Mouse (Mus musculus) macrophage (primary cell): Measurements from ENCODE around the gene H2afj. TPM values are rescaled to one million over a fixed set of nuclear protein-coding genes. Genes with fewer than 3 reads are reported as not detected.

Experiments used
- H3K27ac ChIP-seq: fragments of 350-480 bp; formaldehyde crosslinking; 2 replicates; pipeline ENCODE4 v1.9.0; 2021
- H3K36me3 ChIP-seq: fragments of 350-480 bp; formaldehyde crosslinking; 2 replicates; pipeline ENCODE4 v1.9.0; 2021; ENCODE audit errors: inconsistent target
- H3K4me3 ChIP-seq: fragments of 350-480 bp; formaldehyde crosslinking; 2 replicates; pipeline ENCODE4 v1.9.0; 2021; ENCODE audit errors: inconsistent target
- H3K79me2 ChIP-seq: fragments of 350-480 bp; formaldehyde crosslinking; 2 replicates; pipeline ENCODE4 v1.9.0; 2021; ENCODE audit errors: inconsistent target
- WGBS: methylation state at CpG from one replicate; pipeline ENCODE4 v1.1.7; 2026; ENCODE audit warnings: inconsistent platforms; ENCODE audit not compliant: missing documents; 5-methylcytosine and 5-hydroxymethylcytosine counted together
- polyA plus RNA-seq: library from polyadenylated mRNA; stranded (reverse); fragments of 250-400 nt; gene quantifications from 3 replicates; pipeline ENCODE4 v1.2.4, GENCODE M21; 2018; ENCODE audit warnings: inconsistent platforms

Gene H2afj
- polyA plus RNA-seq, 1 experiment from 2014 or later, result 13.7 TPM

DNA sequence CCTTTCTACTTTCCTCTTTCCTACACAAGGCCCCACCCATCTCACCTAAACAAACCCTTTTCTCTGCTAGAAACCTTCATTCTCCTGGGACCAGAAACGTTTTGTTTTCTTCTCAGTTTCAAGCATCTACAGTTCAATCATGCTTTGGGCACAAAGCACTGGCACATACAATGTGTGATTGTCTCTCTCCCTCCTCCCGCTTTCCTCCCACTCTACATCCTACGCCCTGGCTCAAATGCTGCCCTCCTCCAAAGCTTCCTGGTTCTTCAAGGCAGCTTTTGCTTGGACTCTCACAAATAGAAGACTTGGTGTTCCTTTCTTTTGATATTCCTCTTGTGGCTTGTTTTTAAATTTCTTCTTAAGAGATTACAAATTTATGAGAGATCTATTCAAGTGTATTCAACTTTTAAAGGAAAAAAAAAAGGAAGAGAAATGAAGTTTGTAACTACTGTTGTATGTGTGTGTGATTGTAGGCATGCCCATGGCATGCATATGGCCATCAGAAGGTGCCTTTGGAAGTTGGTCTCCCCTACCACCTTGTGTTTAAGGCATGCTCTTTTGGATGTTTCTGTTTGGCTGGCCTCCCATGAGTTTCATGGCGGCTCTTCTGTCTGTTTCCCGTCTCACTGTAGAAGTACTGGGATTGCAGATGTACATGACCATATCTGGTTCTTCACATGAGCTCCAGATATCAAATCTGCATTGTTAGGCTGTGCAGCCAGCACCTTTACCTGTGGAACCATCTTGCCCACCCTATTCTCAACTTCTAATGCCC, 37.8 kb downstream of the H2afj start:
- WGBS, result 91% methylated on average over 5 of the region's 5 CpGs
- Histone ChIP-seq H3K4me3 (no peak overlapping the region), H3K27ac (no peak overlapping the region), H3K79me2 (no peaks in the 10 kb centered on the region), H3K36me3 (peaks cover 2% of the 10 kb centered on the region; the same call in 1 of the 2 replicates)

DNA sequence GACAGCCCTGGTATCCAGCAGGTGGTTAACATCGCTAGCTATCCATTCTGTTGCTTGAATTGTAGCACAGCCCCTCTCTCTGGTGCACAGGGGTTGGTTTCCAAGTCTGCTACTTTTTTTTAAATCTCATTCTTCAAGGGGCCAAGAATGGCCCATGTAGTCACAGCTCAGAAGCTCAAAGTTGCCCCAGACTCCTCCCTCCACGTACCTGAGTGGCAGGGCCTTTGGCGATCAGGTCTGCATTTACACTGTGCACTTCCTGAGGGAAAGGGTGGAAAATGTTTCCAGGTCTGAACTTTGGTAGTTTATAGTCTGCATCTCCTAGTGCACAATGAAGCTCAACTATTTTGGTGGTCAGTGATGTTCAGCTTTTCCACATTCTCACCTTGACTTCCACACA, 39.2 kb downstream of the H2afj start:
- Histone ChIP-seq H3K36me3 (no peaks in the 10 kb centered on the region), H3K79me2 (no peaks in the 10 kb centered on the region), H3K27ac (no peak overlapping the region), H3K4me3 (no peak overlapping the region)
- WGBS, result 95% methylated on average over 3 of the region's 3 CpGs

DNA sequence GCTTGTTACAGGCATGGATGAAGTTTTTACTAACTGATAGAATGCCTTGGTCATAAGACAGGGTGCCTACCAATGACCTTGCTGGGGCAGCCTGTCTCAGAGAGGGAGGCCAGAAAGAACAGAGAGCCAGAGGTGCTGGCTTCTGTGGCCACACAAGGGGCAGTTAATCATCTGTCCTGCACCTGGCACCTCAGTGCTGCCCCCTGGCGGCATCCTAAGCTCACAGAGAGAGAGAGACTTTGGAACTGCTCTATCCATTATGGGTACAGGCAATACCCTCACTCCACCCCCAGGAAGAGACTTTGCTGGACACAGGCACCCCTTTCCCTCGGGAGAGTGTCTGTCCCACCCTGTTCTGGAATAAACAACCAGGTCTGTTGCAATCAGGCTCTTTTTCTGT, 39.7 kb downstream of the H2afj start:
- WGBS, result 31% methylated on average over 2 of the region's 2 CpGs
- Histone ChIP-seq H3K4me3 (no peak overlapping the region), H3K36me3 (no peaks in the 10 kb centered on the region), H3K79me2 (no peaks in the 10 kb centered on the region), H3K27ac (no peak overlapping the region)

DNA sequence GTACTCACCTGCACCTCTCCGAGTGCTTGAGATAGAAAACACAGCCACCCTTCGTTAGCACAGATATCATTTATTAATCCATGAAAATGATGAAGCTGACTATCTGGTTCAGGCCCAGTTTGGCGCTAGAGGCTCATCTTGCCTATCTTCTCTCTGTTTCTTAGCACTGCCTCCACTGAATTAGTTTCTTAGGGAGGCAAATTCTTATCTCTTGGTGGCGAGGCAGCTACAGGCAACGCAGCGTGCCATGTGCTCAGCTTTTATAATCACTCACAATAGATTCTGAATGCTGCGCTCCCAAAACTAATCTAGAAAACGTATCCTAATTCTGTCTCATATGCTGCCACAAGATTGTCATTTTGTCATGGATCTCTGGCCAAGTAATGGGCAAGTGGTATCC, 40.4 kb downstream of the H2afj start:
- H3K4me3 ChIP-seq, result no peak overlapping the region
- H3K79me2 ChIP-seq, result no peaks in the 10 kb centered on the region
- 95% methylated on average over 8 of the region's 8 CpGs for WGBS
- H3K27ac ChIP-seq, result no peak overlapping the region
- no peaks in the 10 kb centered on the region for H3K36me3 ChIP-seq

DNA sequence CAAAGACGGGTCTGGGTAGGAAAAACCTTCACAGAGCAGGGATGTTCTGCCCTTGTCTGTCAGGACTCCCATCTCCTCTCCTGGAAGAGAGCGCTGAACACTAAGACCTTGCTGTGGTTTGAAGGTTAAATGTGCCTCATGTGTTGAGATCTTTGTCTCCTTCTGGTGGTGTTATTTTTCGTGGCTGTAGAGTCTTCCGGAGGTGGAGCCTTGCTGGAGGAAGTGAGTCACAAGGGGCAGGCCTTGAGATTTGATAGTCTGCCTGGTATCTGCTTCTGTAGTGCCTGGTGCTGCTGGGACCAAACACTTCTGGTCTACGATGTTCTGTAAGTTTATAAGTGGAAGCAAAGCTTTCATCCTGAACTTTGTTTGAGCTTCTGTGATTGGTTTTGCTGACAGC, 40.9 kb downstream of the H2afj start:
- Histone ChIP-seq H3K27ac (no peak overlapping the region), H3K36me3 (no peaks in the 10 kb centered on the region), H3K79me2 (no peaks in the 10 kb centered on the region), H3K4me3 (no peak overlapping the region)
- 90% methylated on average over 5 of the region's 5 CpGs for WGBS

DNA sequence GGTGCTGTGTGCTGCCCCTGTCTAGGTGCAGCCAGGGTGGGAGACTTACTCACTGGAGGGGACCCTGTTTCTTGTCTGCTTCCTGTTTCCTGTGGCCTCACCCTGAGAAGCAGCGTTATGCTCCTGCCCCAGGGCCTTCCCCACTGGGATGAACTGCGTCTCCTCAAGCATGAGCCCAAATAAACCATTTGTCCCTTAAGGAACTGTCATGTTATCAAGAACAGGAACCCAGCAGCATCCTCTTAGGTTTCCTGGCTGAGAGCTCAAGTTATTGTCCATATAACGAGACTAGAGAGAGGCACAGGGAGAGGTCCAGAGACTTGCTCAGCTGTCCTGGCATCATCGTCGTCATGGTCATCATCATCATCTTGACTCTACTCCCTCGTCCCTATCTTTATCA, 42.2 kb downstream of the H2afj start:
- Histone ChIP-seq H3K36me3 (no peaks in the 10 kb centered on the region), H3K4me3 (no peak overlapping the region), H3K27ac (no peak overlapping the region)

DNA sequence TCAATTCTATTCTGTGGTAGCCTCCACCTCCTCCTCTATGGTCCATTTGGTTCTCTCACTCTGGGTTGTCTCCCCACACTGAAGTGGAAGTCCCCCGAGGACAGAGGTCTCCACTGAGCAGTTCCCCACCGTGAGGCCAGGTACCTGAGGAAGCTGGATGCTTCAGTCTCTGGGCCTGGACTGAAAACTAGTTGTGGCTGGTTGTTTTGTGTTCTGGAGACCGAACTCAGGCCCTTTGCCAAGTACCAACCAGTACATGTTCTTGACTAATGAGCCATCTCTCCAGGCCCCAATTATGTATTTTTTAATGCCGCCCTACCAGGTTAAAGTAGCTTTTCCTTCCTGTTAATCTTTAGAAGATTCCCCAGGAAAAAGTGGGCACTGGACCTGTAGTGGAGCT, 44.3 kb downstream of the H2afj start:
- H3K4me3 ChIP-seq, result no peak overlapping the region
- no peaks in the 10 kb centered on the region for H3K79me2 ChIP-seq
- H3K36me3 ChIP-seq, result no peaks in the 10 kb centered on the region
- WGBS, result 82% methylated on average over 4 of the region's 4 CpGs
- H3K27ac ChIP-seq, result no peak overlapping the region

More for the DNA sequence above, 42.2 kb downstream of the H2afj start:
- no peaks in the 10 kb centered on the region for H3K79me2 ChIP-seq
- WGBS, result 70% methylated on average over 4 of the region's 6 CpGs

DNA sequence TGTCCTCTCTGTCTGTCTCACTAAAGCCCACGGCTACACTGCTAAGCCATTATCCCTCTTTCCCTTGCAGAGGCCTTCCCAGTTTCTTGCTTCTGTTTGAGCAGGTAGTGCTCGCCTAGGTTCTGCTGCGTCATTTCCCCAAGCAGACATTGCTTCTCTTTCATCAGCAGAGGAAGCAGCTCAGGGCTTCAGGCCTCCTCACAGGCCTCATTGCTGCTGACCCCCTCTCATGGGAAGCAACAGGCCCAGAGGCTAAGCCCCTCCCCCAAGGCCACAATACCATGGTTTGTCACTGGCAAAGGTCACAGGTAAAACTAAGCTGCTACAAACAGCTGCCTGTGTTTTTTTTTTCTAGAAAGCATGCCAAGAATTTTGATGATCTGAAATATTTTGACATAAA, 44.7 kb downstream of the H2afj start:
- Histone ChIP-seq H3K4me3 (no peak overlapping the region), H3K79me2 (no peaks in the 10 kb centered on the region), H3K36me3 (no peaks in the 10 kb centered on the region), H3K27ac (no peak overlapping the region)
- WGBS, result 12% methylated on average over 3 of the region's 3 CpGs

DNA sequence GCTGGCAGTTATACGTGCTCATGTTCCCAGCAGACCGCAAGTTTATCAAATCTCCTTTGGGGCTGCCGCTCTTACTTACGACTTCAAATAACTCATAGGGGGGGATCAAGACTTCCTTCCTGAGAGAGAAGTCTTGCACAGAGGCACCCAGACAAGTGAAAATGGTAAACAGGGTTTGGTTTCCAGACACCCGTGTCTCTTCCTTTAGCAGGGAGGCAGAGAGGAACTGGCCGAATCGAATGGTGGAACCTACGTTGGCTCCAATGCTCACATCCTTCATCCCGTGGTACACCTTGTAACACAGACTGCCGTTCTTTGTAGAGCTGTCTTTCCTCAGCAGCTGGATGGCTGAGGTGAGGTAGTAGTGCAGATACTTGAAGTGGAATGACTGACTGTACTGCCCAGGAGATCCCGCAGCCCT, 46.3 kb downstream of the H2afj start:
- H3K27ac ChIP-seq, result no peak overlapping the region
- H3K36me3 ChIP-seq, result no peaks in the 10 kb centered on the region
- no peaks in the 10 kb centered on the region for H3K79me2 ChIP-seq
- 35% methylated on average over 11 of the region's 11 CpGs for WGBS
- no peak overlapping the region for H3K4me3 ChIP-seq

DNA sequence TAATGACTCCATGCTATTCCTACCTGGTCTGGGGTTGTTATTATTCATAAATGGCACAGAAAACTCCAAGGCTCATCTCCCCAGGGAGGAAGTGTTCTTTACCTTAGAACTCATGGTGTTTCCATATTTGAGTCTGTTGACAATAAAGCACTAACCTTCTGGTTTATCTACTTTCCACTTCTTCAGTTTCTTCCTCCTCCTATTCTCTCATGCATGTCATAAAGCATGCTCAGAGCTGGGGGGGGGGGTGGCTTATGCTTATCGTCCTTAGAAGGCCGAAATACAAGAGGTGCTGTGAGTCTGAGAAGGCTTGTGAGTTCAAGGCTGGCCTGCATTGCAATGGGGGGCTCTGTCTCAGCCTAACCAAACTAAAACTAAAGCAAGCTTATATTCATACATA, 47.1 kb downstream of the H2afj start:
- no peaks in the 10 kb centered on the region for H3K79me2 ChIP-seq
- H3K36me3 ChIP-seq, result no peaks in the 10 kb centered on the region
- H3K27ac ChIP-seq, result no peak overlapping the region
- H3K4me3 ChIP-seq, result no peak overlapping the region
- WGBS, result 83% methylated on average over 2 of the region's 2 CpGs

DNA sequence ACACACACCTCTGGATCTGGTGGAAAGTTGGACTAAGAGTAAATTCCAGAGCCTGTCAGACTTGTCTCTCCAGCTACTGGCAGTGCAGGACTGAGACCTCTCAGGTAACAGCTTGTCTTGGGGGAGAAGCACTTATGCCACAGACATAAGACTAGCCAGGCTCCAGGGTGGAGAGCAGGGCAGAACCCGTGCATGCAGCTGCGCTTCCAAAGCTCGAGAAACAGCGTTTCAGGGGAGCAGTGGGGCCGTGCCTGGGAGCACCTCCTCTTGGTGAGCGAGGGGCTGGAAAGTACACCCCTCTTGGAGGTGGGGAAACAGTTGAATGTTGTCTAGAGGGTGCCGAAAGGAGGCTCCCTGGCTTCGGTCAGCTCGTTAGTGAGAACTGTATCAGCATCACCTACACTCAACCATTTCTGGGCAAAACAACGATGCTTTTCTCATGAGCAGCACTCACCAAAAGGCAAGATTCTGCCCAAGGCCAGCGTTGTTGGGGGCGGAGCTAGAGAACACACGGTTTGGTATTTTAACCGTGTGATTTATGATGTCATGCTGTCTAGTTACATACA, 48.1 kb downstream of the H2afj start:
- Histone ChIP-seq H3K4me3 (no peak overlapping the region), H3K27ac (no peak overlapping the region), H3K79me2 (no peaks in the 10 kb centered on the region), H3K36me3 (no peaks in the 10 kb centered on the region)
- 24% methylated on average over 13 of the region's 14 CpGs for WGBS

DNA sequence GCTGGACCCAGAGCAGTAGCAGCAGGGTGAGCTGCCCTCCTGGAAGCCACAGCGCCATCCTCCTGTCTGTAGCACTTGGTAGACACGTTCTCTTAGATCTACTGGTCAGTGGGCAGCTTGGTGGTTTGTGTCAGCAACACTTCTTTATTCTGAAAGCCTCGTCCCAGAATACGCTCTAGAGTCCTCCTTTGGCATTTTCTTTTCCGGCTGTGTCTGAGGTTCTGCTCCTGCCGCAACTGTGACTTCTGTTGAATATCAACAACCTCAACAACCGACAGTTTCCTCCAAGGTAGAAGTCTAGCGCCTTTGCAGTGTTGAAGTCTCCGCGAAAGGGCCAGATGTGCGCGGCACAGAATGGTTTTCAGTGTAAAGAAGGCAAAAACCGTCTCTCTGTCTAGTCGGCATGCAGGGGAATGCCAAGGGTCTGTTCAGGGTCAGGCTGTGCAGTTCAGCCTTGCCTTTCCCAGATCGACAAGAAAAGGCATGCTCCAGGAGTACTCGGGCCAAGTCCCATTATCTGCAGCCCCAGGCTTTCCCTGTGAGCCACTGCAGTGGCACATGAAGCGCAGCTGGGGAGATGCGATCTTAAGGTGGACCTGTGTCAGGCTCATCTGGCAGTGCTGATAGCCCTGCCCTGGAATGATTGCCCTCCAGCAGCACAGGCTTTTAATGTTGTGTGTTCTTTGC, 49.3 kb downstream of the H2afj start, which contains the start of gene Art4:
TSS of gene Art4 (minus strand) at position 548 of the 687 bp plus-strand sequence.
- Histone ChIP-seq H3K79me2 (no peaks in the 10 kb centered on the region), H3K36me3 (no peaks in the 10 kb centered on the region), H3K27ac (no peak within 1 kb of the TSS), H3K4me3 (no peak within 1 kb of the TSS)
- WGBS, result 32% methylated on average over 18 of the region's 18 CpGs

DNA sequence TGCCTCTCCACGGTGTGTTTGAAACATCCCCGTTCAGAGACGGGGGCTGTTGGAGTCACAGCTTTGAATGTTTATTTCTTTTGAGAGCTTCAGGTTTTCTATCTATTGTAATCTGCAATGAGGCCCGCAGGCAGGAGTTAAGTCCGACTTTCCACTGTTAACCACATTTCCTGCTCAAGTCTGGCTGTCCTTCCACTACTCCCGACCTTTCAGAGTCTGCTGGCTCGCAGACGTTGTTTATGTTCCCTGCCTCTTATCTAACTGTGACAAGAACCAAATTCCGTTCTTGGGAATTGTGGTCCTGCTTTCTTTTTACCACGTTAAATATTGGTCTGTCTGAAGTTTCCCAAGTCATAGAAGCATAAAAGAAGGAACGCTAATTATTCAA, 49.8 kb downstream of the H2afj start:
- no peaks in the 10 kb centered on the region for H3K36me3 ChIP-seq
- H3K79me2 ChIP-seq, result no peaks in the 10 kb centered on the region
- no peak overlapping the region for H3K27ac ChIP-seq
- H3K4me3 ChIP-seq, result no peak overlapping the region
- 37% methylated on average over 11 of the region's 11 CpGs for WGBS

DNA sequence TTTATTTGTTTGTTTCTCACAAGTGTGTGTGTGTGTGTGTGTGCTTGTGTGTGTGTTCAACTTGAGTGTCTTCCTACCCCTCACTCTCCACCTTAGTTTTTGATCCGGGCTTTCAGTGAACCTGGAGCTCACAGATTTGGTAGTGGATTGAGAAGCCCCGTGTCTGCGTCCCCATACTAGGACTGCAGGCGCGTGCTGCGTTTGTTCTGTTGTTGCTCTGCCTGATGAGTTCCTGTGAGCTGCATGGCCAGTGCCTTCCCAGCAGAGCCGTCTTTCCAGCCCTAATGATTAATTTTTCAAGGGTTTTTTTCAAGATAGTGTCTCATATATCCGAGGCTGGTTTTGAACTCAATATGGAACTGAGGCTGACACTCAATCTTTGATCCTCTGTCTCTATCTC, 50.4 kb downstream of the H2afj start:
- Histone ChIP-seq H3K27ac (no peak overlapping the region), H3K36me3 (no peaks in the 10 kb centered on the region), H3K79me2 (no peaks in the 10 kb centered on the region), H3K4me3 (no peak overlapping the region)
- whole genome bisulfite sequencing, result 78% methylated on average over 8 of the region's 8 CpGs
